Mouse (Mus musculus): ENCODE data around the gene C2cd4c.
A peak's percentile ranks its signal among the peaks of the same experiment; 100 is the strongest.

C2cd4c gene

DNA sequence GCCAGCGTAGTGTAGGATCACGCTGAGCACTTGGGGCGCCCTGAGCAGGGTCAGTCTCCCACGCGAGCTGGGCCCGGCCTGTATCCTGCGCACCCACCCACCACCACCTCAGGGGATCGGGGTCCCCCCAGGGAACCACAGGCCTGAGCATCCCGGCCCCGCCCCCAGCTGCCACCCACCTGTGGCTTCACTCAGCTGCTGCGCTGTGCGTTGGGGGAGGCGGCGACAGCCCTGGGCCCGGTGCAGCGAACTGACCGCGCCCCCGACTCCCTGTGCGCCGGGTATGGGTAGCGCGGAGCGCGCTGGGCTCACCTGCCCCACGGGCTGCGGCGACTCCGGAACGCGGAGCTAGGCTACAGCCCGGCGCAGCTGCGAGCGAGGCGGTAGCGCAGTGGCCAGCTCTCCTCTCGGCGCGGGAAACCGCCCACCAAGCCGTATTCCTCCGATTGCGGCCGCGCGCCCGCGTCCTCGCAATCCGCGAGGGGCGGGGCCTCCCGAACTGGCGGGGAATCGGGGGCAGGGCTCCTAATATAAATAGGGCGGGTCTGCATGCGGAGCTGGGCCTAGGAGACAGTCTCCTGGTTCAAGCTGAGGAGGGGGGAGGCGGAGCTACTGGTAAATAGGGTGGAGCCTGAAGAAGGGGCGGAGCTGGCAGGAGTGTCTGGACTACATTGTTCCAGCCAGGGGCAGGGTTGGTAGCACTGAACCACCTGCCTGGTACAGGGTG lies at the start of gene C2cd4c:
Gene C2cd4c, minus strand, starts transcription at position 448 of the 727 bp plus-strand sequence.
- no peak for DNase-seq (ENCODE audit: low spot score)

DNA sequence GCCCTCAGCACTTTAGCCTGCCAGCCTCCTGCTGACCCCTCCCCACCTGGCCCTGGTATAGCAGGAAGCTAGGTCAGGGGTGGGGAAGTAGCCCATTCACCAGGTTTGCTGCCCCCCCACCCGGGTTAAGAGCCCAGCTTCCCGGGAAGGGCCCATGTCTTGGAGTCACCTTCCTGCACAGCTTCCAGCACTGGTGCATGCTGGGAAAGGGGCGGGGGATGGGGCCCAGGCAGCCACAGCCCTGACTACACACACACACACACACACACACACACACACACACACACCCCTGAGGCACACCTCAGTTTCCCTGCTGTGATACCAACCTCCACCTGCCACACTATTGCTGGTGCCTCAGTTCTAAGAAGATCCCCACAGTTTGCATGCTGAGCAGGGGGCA lies 48.0 kb upstream of the C2cd4c start:
- DNase-seq (ENCODE audit: low spot score) = no peak

- DNase-seq (ENCODE audit: low spot score) = no peak
Measured at GRCm38 (mm10) chr10:79660298-79660697, 46.5 kb upstream of the C2cd4c start.

DNA sequence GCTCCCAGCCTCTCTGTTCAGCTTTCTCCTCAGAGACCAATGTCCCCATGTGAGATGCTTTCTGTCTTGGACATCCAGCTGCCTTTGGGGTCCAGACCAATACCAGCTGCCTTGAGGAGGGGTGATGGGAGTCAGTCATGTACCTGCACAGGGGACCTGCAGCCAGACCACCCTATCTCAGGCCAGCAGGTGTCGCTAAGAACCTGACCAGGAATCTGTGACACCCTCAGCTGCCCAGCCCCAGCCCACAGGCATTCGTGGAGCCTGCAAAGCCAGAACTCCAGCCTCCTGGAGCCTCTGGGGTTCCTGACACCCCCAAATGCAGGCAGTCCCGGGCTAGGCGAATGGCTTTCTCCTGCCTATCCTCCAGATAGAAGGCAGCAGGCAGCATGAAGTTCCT lies 45.0 kb upstream of the C2cd4c start:
- DNase-seq (ENCODE audit: low spot score) = no peak

DNA sequence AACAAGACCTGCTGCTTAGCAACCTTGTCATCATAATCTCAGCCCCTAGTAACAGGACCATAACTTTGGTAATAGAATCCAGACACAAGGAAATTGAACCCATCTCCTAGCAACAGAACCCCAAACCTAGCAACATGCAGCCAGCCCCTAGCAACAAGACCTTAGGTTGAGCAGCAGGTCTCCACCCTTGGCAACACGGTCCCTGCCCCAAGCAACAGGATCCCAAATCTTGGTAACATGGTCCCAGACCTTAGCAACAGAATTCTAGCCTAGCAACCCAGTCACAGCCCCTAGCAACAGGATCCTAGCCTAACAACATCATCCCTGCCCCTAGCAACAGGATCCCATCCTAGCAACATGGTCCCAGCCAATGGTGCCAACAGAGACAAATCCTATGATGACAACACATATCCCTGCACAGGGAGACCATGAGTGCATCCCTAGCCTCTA lies 41.1 kb upstream of the C2cd4c start:
- no peak for DNase-seq (ENCODE audit: low spot score)

DNA sequence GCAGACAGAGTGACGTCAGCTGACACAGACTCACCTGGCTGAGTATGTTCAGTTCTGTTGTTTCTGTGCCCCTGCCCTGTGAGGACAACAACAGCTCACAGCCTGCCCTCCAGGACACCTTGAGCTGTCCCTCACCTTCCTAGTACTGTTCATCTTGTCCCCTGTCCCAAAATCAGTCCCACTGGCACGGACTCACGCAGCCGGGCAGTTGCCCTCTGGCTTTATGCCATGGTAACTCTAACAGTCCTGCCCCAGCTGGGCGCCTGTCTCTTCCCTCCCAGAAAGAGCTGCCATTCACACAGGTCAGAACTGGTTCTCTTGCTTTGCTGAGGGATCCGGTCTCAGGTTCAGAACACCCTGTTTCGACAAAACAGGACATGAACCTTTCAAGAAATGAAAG lies 39.0 kb upstream of the C2cd4c start:
- no peak for DNase-seq (ENCODE audit: low spot score)

DNA sequence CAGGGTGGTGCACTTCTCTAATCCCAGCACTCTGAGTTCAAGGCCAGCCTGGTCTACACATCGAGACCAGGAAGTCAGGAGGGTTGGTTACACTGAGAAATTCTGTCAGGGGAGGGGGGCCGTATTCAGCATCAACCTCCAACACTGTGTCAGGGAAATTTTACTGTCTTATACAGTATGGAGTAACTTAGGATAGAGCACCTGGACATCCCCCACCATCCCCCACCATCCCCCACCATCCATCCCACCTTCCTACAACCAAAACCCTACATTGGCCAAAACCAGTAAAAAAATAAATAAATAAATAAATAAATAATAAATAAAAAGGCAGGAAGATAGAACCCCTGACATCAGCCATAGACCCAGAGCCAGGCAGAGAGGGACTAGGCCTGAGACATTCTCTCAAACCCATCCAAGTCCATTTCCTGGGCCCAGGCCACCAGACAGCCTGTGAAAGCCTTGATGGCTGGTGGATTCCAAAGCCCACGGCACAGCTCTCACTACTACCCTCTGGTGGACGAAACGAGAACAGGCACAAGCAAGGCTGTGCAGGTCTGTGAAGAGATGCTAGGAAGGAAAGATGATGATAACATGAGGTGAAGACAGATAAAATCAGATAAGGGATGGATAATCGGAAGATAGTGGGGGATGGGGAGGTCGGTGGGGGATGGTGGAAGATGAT lies 35.4 kb upstream of the C2cd4c start:
- DNase-seq (ENCODE audit: low spot score) = peak; percentile 69

DNA sequence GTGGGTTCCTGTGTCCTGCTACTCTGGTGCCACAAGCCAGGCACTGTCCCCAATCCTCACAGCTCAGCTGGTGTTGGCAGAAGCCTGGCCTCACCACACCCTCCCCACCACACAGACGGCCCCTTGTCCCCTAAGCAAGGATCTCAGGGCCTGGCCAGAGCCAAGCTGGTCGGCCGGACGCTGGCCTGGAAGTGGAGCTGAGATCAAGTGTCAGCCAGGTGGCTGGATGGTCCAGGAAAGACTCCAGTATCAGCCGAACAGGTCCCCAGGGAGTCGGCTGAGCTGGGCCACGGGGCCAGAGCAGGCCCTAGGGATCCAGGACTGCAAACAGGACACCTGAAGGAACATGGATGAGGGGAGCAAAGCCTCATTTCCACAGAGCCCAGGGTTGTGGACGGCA lies 31.9 kb upstream of the C2cd4c start, which contains the start of gene Odf3l2:
Gene Odf3l2, minus strand, starts transcription at position 28 of the 400 bp plus-strand sequence.
- no peak for DNase-seq (ENCODE audit: low spot score)

GRCm38 (mm10) chr10:79638486-79639204 lies 24.8 kb upstream of the C2cd4c start:
- DNase-seq (ENCODE audit: low spot score) = no peak

- DNase-seq (ENCODE audit: low spot score) = no peak
Measured at GRCm38 (mm10) chr10:79637128-79638110, 23.6 kb upstream of the C2cd4c start, which contains the start of gene Shc2. Shc2 (minus strand) TSS chr10:79637918.

- DNase-seq (ENCODE audit: low spot score) = no peak
Measured at GRCm38 (mm10) chr10:79636287-79636686, 22.5 kb upstream of the C2cd4c start.

DNA sequence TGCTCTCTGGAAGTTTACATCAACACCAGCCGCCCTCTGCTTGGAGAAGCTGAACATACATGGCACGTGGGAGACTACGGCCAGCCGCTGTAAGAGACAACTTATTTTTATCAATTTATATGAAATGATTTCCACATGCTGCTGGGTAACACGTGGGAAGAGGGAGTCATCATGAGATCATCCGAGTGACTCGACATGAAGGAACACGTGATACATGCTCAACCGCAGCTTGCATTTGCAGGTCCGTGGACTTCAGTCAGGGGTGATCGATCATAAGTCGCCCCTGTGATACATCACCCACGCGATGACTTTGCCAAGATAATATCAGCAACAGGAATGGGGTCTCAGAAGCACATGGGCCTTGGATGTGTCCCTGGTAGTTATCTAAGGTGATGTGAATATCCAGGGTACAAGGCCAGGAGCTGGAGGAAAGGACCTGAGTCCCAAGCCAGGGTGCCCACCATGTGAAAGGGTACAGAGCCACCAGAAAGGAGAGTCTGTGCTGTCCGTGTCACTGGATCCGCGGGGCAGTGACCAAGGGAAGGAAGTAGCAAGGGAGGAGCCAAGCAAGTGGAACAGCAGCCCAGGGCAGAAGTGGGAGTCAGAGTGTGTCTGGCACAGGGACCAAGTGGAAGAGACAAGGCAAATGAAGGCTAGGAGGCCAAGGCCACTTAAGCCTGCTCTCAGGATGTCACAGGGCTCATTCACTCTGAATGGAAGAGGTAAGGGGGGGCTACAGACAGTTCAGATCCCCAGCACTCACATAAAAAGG lies 19.4 kb upstream of the C2cd4c start:
- DNase-seq (ENCODE audit: low spot score) = no peak

DNA sequence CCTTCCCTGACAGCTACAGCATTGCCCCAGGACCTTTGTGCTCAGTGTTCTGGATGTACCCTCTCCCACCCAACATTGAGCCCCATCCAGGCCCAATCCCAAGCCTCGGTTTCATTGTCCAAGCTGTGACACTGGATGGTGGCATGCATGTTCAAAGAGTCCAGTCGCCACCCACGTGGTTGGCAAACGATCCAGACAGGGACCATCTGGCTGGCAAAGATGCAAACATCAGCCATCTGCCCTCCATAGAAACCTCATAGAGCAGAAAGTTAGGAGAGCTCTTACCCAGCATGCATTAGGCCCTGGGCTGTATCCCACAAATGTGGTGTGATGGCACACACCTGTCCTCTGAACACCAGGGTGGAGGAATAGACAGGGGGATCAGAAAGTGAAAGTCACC lies 17.6 kb upstream of the C2cd4c start:
- DNase-seq (ENCODE audit: low spot score) = no peak

DNA sequence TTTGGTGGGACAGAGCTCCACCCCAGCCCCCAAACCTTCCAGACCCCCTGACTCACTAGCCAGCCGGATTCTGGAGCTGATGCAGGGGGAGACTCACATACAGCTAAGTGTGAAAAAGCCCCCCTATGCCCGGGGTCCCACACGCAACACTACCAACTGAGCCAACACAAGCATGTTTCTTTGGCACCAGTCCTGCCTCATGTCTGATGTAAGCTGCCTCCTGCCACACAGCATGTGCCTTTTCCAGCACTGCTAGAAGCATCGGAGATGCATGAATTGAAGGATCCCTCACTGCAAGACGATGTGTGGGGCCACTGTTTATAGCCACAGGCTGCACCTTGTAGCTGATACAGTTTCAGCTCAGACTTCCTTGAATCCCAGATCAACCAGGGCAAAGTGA lies 14.6 kb upstream of the C2cd4c start:
- no peak for DNase-seq (ENCODE audit: low spot score)

GRCm38 (mm10) chr10:79626156-79626555 lies 12.3 kb upstream of the C2cd4c start:
- no peak for DNase-seq (ENCODE audit: low spot score)

DNA sequence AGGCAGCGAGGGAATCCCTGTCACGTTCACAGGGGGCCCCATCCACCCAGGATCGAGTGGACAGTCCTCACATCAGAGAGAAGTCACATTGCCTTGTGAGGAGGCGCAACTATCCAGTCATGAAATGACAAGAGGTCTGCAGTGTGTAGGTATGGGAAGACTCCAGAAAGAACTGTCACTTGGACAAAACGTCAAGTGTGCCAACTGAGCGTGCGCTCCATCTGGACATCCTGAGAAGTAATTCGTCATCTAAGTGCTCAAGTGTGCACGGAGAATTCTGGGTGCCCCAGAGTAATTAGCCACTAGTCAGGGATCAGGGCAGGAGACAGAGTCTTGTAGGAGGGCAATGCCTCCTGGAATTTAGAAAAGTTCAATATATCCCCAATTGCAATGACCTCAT lies 11.6 kb upstream of the C2cd4c start:
- DNase-seq (ENCODE audit: low spot score) = no peak

DNA sequence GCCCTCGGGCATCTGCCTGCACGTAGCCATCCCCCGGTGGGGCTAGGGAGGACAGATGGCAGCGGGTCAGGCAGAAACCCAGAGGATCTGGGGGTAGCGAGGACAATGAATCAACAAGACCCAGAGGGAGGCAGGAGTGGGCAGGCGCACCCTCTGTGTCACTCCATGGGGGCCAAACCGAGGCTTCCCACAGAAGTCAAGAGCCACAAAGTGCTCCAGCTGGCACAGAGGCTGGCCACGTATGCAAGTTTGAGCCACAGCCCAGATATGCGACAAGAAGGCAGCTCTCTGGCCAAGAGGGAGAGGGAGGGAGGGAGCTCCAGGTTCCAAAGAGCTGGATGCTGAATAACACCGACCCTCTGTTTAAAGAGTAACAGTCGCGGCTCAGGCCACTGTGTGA lies 10.1 kb upstream of the C2cd4c start:
- no peak for DNase-seq (ENCODE audit: low spot score)

GRCm38 (mm10) chr10:79616376-79616775 lies 2.6 kb upstream of the C2cd4c start:
- no peak for DNase-seq (ENCODE audit: low spot score)

- DNase-seq (ENCODE audit: low spot score) = no peak
Measured at GRCm38 (mm10) chr10:79615860-79616259, 2.0 kb upstream of the C2cd4c start.

DNA sequence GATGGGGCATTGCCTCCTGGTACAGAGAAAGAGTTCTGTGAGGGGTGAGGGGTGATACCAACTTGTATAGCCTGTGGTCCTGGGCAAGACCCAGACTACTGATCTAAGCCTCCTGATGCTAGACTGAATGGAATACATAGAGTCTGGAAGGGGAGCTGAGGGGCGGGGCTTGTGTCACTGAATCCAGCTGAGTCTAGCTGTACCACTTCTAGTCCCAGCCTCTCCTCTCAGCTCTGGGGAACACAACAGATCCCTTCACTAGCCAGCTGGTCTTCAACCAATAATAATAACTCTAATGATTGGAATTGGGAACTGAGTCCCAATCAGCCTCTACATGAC lies 449 bp upstream of the C2cd4c start:
- DNase-seq (ENCODE audit: low spot score) = no peak

Data from adipocyte (in vitro differentiated cells).